In the genomic region with DNA sequence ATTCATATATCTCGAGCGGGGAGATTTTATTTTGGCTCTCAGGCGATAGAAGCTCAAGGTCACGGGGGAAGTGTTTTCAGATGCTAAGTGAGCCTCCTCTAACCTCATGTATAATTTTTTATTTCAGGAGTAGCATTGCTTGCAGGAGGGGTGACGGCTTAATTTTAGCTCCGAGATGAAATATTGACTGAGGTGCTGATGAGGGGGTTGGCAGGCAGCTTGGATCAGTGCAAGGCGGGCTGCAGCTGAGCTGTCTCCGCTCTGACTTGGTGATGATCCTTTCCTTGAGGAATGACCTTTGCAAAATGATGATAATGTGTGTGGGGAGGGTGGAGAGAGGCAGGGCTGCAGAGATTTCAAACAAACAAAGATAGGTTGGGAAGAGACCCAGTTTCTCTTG, we compare ENCODE assay signal across 16 mouse cellular contexts.
A peak's percentile ranks its signal among the peaks of the same experiment; 100 is the strongest.
DNase-seq lines count a peak whose midpoint lies in the region; ATAC-seq lines count a peak whose summit lies in the region.
"Had no signal": no experiment of that assay in that cellular context is flagged by ENCODE, and none has a peak within 500 bp of the region (broad histone marks: within the 10 kb centered on the region; RNA-seq: fewer than 3 reads in every experiment).

No protein-coding gene starts in this region.

- H3K4me2 ChIP-seq in hindbrain, embryonic 13.5 days, result 0 out of 2 replicates have a peak overlapping the region, but pooled peaks have one; percentile 1
- 0 out of 2 replicates have a peak overlapping the region, but pooled peaks have one; percentile 4 for H3K4me2 ChIP-seq in midbrain, embryonic 14.5 days (ENCODE audit: low read length)
- no peak overlapping the region for H3K4me2 ChIP-seq in lung, embryonic 15.5 days
- H3K4me2 ChIP-seq: limb, embryonic 15.5 days; midbrain, embryonic 12.5 days had no signal

- no peaks in the 10 kb centered on the region; the same call in 1 of the 2 replicates for H3K4me1 ChIP-seq in hindbrain, embryonic 13.5 days (replicated peaks)
- H3K4me1 ChIP-seq in hindbrain, embryonic 10.5 days (replicated peaks), result no peaks in the 10 kb centered on the region
- peaks cover 5% of the 10 kb centered on the region; the same call in 1 of the 2 replicates for H3K4me1 ChIP-seq in midbrain, embryonic 14.5 days (ENCODE audit: control insufficient read depth, insufficient read depth, low read length)
- H3K4me1 ChIP-seq in midbrain, embryonic 10.5 days, result no peaks in the 10 kb centered on the region
- peaks cover 25% of the 10 kb centered on the region for H3K4me1 ChIP-seq in lung, embryonic 15.5 days
- H3K4me1 ChIP-seq: limb, embryonic 15.5 days; midbrain, embryonic 12.5 days had no signal

- H3K27me3 ChIP-seq in hindbrain, embryonic 13.5 days, result no peaks in the 10 kb centered on the region
- H3K27me3 ChIP-seq in hindbrain, embryonic 10.5 days (ENCODE audit: insufficient read depth, poor library complexity, severe bottlenecking), result no peaks in the 10 kb centered on the region
- H3K27me3 ChIP-seq in midbrain, embryonic 14.5 days (ENCODE audit: control insufficient read depth, insufficient read depth, low read length), result no peaks in the 10 kb centered on the region
- H3K27me3 ChIP-seq in midbrain, embryonic 10.5 days (ENCODE audit: low read depth, poor library complexity, severe bottlenecking), result no peaks in the 10 kb centered on the region
- H3K27me3 ChIP-seq in lung, embryonic 15.5 days, result no peaks in the 10 kb centered on the region; the same call in 1 of the 2 replicates
- H3K27me3 ChIP-seq: limb, embryonic 15.5 days; midbrain, embryonic 12.5 days had no signal

- no peak for ATAC-seq in hindbrain, embryonic 13.5 days (ENCODE audit: low FRiP score)
- ATAC-seq in midbrain, embryonic 14.5 days (ENCODE audit: low FRiP score, low TSS enrichment), result peak; percentile 37; the same call in 1 of the 2 replicates
- ATAC-seq in lung, embryonic 15.5 days (ENCODE audit: borderline replicate concordance, extremely low read depth, low FRiP score, low TSS enrichment), result peak; percentile 90
- no peak for ATAC-seq in megakaryocyte-erythroid progenitor cell, adult 5-6 weeks (replicated peaks; ENCODE audit: low FRiP score, low TSS enrichment, poor library complexity, severe bottlenecking)

- no peak overlapping the region for H3K9ac ChIP-seq in hindbrain, embryonic 13.5 days
- H3K9ac ChIP-seq in midbrain, embryonic 14.5 days (replicated peaks; ENCODE audit: low read length), result no peak overlapping the region
- H3K9ac ChIP-seq in lung, embryonic 15.5 days, result no peak overlapping the region
- H3K9ac ChIP-seq: limb, embryonic 15.5 days; midbrain, embryonic 12.5 days had no signal

- H3K36me3 ChIP-seq in hindbrain, embryonic 13.5 days, result no peaks in the 10 kb centered on the region
- no peaks in the 10 kb centered on the region for H3K36me3 ChIP-seq in hindbrain, embryonic 10.5 days
- H3K36me3 ChIP-seq in midbrain, embryonic 14.5 days (ENCODE audit: control insufficient read depth, insufficient read depth, low read length), result no peaks in the 10 kb centered on the region
- H3K36me3 ChIP-seq in midbrain, embryonic 10.5 days, result no peaks in the 10 kb centered on the region
- no peaks in the 10 kb centered on the region for H3K36me3 ChIP-seq in lung, embryonic 15.5 days
- H3K36me3 ChIP-seq: limb, embryonic 15.5 days; midbrain, embryonic 12.5 days had no signal

- no peak for DNase-seq in hindbrain, embryonic 10.5 days (ENCODE audit: low spot score)
- peak; percentile 24 for DNase-seq in midbrain, embryonic 14.5 days
- DNase-seq in midbrain, embryonic 10.5 days (ENCODE audit: low spot score), result no peak
- DNase-seq in lung, postnatal 25 days (ENCODE audit: low spot score), result peak; percentile 31
- DNase-seq: cerebellum, adult 11 months; cerebellum, postnatal 25 days; gastrocnemius, adult 2 months; kidney, adult 8-10 months; retina, postnatal 1 day; thymus, postnatal 36 days had no signal

- peak overlapping the region; percentile 52; the same call in 1 of the 2 replicates for H3K27ac ChIP-seq in hindbrain, embryonic 13.5 days
- no peak overlapping the region for H3K27ac ChIP-seq in hindbrain, embryonic 10.5 days
- H3K27ac ChIP-seq in midbrain, embryonic 14.5 days (replicated peaks; ENCODE audit: low read depth, low read length), result peak overlapping the region; percentile 22; the same call in 1 of the 2 replicates
- no peak overlapping the region for H3K27ac ChIP-seq in midbrain, embryonic 10.5 days (replicated peaks)
- H3K27ac ChIP-seq in lung, embryonic 15.5 days, result no peak overlapping the region
- H3K27ac ChIP-seq: gastrocnemius, adult 2 months; limb, embryonic 15.5 days; midbrain, embryonic 12.5 days had no signal

- H3K9me3 ChIP-seq in hindbrain, embryonic 13.5 days, result peaks cover 3% of the 10 kb centered on the region; the same call in 1 of the 2 replicates
- no peaks in the 10 kb centered on the region for H3K9me3 ChIP-seq in hindbrain, embryonic 10.5 days
- H3K9me3 ChIP-seq in midbrain, embryonic 14.5 days (ENCODE audit: control insufficient read depth, low read length), result no peaks in the 10 kb centered on the region
- H3K9me3 ChIP-seq in midbrain, embryonic 10.5 days (replicated peaks), result no peaks in the 10 kb centered on the region
- no peaks in the 10 kb centered on the region for H3K9me3 ChIP-seq in lung, embryonic 15.5 days
- H3K9me3 ChIP-seq: limb, embryonic 15.5 days; midbrain, embryonic 12.5 days had no signal

- WGBS in hindbrain, embryonic 13.5 days, result 43% methylated on average over 8 of the region's 8 CpGs
- 81% methylated on average over 8 of the region's 8 CpGs for WGBS in hindbrain, embryonic 10.5 days
- WGBS in midbrain, embryonic 14.5 days, result 47% methylated on average over 8 of the region's 8 CpGs
- WGBS in midbrain, embryonic 10.5 days, result 96% methylated on average over 8 of the region's 8 CpGs
- WGBS in lung, embryonic 15.5 days, result 35% methylated on average over 8 of the region's 8 CpGs

- no peak overlapping the region for H3K4me3 ChIP-seq in hindbrain, embryonic 13.5 days
- H3K4me3 ChIP-seq in hindbrain, embryonic 10.5 days, result no peak overlapping the region
- no peak overlapping the region for H3K4me3 ChIP-seq in midbrain, embryonic 14.5 days (replicated peaks; ENCODE audit: low read depth, low read length)
- H3K4me3 ChIP-seq in midbrain, embryonic 10.5 days, result no peak overlapping the region
- H3K4me3 ChIP-seq in lung, embryonic 15.5 days, result no peak overlapping the region
- H3K4me3 ChIP-seq: erythroblast, embryonic 14.5 days; gastrocnemius, adult 2 months; limb, embryonic 15.5 days; midbrain, embryonic 12.5 days had no signal

Comparison
In these comparisons a context has a peak if more than half of its experiments do, and no peak if none do; other contexts are left out.
1. H3K27ac ChIP-seq: peak in hindbrain, embryonic 13.5 days (single experiment) and midbrain, embryonic 14.5 days (single experiment); none in hindbrain, embryonic 10.5 days (single experiment), midbrain, embryonic 10.5 days (single experiment) and lung, embryonic 15.5 days (single experiment).
2. DNase-seq: peak in midbrain, embryonic 14.5 days (single experiment) and lung, postnatal 25 days (single experiment); none in hindbrain, embryonic 10.5 days (single experiment) and midbrain, embryonic 10.5 days (single experiment).
3. ATAC-seq: peak in midbrain, embryonic 14.5 days (single experiment) and lung, embryonic 15.5 days (single experiment); none in hindbrain, embryonic 13.5 days (single experiment) and megakaryocyte-erythroid progenitor cell, adult 5-6 weeks (single experiment).